8 mouse cellular contexts compared by ENCODE assay signal in genomic region chr10:93275212-93276136, GRCm38 (mm10). TPM values are rescaled to one million over a fixed set of nuclear protein-coding genes. Genes with fewer than 3 reads are reported as not detected.
DNase-seq lines count a peak whose midpoint lies in the region; ATAC-seq and TF ChIP-seq lines count a peak whose summit lies in the region.

No protein-coding gene starts in this region.

- WGBS in liver, postnatal 0 days (ENCODE audit: insufficient replicate concordance): 67% methylated on average over 25 of the region's 25 CpGs
- 63% methylated on average over 25 of the region's 25 CpGs for WGBS in embryonic facial prominence, embryonic 10.5 days
- 24% methylated on average over 25 of the region's 25 CpGs for WGBS in hindbrain, embryonic 14.5 days
- 54% methylated on average over 25 of the region's 25 CpGs for WGBS in limb, embryonic 10.5 days
- 54% methylated on average over 25 of the region's 25 CpGs for WGBS in small intestine, adult 2 months

- no peak for TF ChIP-seq EP300 in liver, postnatal 0 days (IDR thresholded peaks at IDR 0.05; ENCODE audit: low read depth)

- H3K4me2 ChIP-seq in liver, postnatal 0 days (ENCODE audit: low read depth, low read length): 0 out of 2 replicates have a peak overlapping the region, but pooled peaks have one; percentile 41
- peak overlapping the region; percentile 56 for H3K4me2 ChIP-seq in hindbrain, embryonic 14.5 days (replicated peaks)

- no peak overlapping the region for H3K4me3 ChIP-seq in liver, postnatal 0 days (ENCODE audit: low read depth, low read length)
- H3K4me3 ChIP-seq in embryonic facial prominence, embryonic 10.5 days: no peak overlapping the region
- H3K4me3 ChIP-seq in hindbrain, embryonic 14.5 days (replicated peaks; ENCODE audit: low read length): peak overlapping the region; percentile 35
- no peak overlapping the region for H3K4me3 ChIP-seq in limb, embryonic 10.5 days
- peak overlapping the region; percentile 7; the same call in 1 of the 2 replicates for H3K4me3 ChIP-seq in small intestine, adult 2 months (ENCODE audit: low read depth, low read length)

- no peak overlapping the region for H3K27ac ChIP-seq in liver, postnatal 0 days (ENCODE audit: low read depth)
- peak overlapping the region; percentile 57 for H3K27ac ChIP-seq in embryonic facial prominence, embryonic 10.5 days (replicated peaks)
- peak overlapping the region; percentile 87 for H3K27ac ChIP-seq in hindbrain, embryonic 14.5 days
- H3K27ac ChIP-seq in limb, embryonic 10.5 days: 0 out of 2 replicates have a peak overlapping the region, but pooled peaks have one; percentile 1
- peak overlapping the region; percentile 60 for H3K27ac ChIP-seq in small intestine, adult 2 months (ENCODE audit: insufficient read depth, low read depth, low read length)

- no peak for ATAC-seq in liver, postnatal 0 days
- peak; percentile 90 for ATAC-seq in hindbrain, embryonic 14.5 days (ENCODE audit: low FRiP score)
- no peak for ATAC-seq in monocyte, adult 5-6 weeks (replicated peaks; ENCODE audit: insufficient number of reproducible peaks, low FRiP score, low TSS enrichment, poor library complexity, severe bottlenecking)

- TF ChIP-seq POLR2A in small intestine, adult 2 months (IDR thresholded peaks at IDR 0.05; ENCODE audit: low read depth, low read length): no peak

- H3K4me1 ChIP-seq in liver, postnatal 0 days (ENCODE audit: insufficient read depth): 0 out of 2 replicates have a peak, but pooled peaks cover 5% of the 10 kb centered on the region
- H3K4me1 ChIP-seq in embryonic facial prominence, embryonic 10.5 days: peaks cover 44% of the 10 kb centered on the region
- peaks cover 22% of the 10 kb centered on the region for H3K4me1 ChIP-seq in hindbrain, embryonic 14.5 days (replicated peaks; ENCODE audit: control insufficient read depth, insufficient read depth, low read length)
- peaks cover 43% of the 10 kb centered on the region for H3K4me1 ChIP-seq in limb, embryonic 10.5 days
- H3K4me1 ChIP-seq in small intestine, adult 2 months (ENCODE audit: control insufficient read depth, insufficient read depth, insufficient read length, low read length): peaks cover 23% of the 10 kb centered on the region

- H3K27me3 ChIP-seq in liver, postnatal 0 days (ENCODE audit: insufficient read depth, low read length): no peaks in the 10 kb centered on the region
- no peaks in the 10 kb centered on the region for H3K27me3 ChIP-seq in embryonic facial prominence, embryonic 10.5 days (replicated peaks; ENCODE audit: low read depth, poor library complexity, severe bottlenecking)
- H3K27me3 ChIP-seq in hindbrain, embryonic 14.5 days (ENCODE audit: control insufficient read depth, insufficient read depth, low read length): no peaks in the 10 kb centered on the region
- no peaks in the 10 kb centered on the region for H3K27me3 ChIP-seq in limb, embryonic 10.5 days (ENCODE audit: low read depth, poor library complexity, severe bottlenecking)
- no peaks in the 10 kb centered on the region for H3K27me3 ChIP-seq in small intestine, adult 2 months (ENCODE audit: control insufficient read depth, insufficient read depth, low read length)

- no peaks in the 10 kb centered on the region for H3K9me3 ChIP-seq in liver, postnatal 0 days (ENCODE audit: low read length)
- no peaks in the 10 kb centered on the region for H3K9me3 ChIP-seq in embryonic facial prominence, embryonic 10.5 days
- no peaks in the 10 kb centered on the region for H3K9me3 ChIP-seq in hindbrain, embryonic 14.5 days (ENCODE audit: control insufficient read depth, low read length)
- no peaks in the 10 kb centered on the region for H3K9me3 ChIP-seq in limb, embryonic 10.5 days (replicated peaks)

- no peak for TF ChIP-seq CTCF in liver, postnatal 0 days (IDR thresholded peaks at IDR 0.05; ENCODE audit: low read depth)
- no peak for TF ChIP-seq CTCF in small intestine, adult 2 months (IDR thresholded peaks at IDR 0.05; ENCODE audit: extremely low read depth, insufficient read length, insufficient replicate concordance, low read depth, low read length)

- DNase-seq in liver, postnatal 0 days: no peak
- DNase-seq in liver: no peak
- no peak for DNase-seq in embryonic facial prominence, embryonic 10.5 days (ENCODE audit: low spot score)
- peak; percentile 76 for DNase-seq in hindbrain, embryonic 14.5 days (ENCODE audit: low spot score)
- no peak for DNase-seq in limb, embryonic 10.5 days (ENCODE audit: low spot score)
- DNase-seq in thymus, postnatal 36 days: no peak

- H3K9ac ChIP-seq in liver, postnatal 0 days (replicated peaks): no peak overlapping the region
- H3K9ac ChIP-seq in hindbrain, embryonic 14.5 days: peak overlapping the region; percentile 60

- H3K36me3 ChIP-seq in liver, postnatal 0 days (replicated peaks; ENCODE audit: insufficient read depth, low read length): no peaks in the 10 kb centered on the region
- peaks cover 73% of the 10 kb centered on the region for H3K36me3 ChIP-seq in embryonic facial prominence, embryonic 10.5 days (replicated peaks)
- H3K36me3 ChIP-seq in hindbrain, embryonic 14.5 days (replicated peaks; ENCODE audit: control insufficient read depth, insufficient read depth): no peaks in the 10 kb centered on the region
- H3K36me3 ChIP-seq in limb, embryonic 10.5 days: peaks cover 86% of the 10 kb centered on the region
- no peaks in the 10 kb centered on the region for H3K36me3 ChIP-seq in small intestine, adult 2 months (ENCODE audit: control insufficient read depth, insufficient read depth, low read length)

RNA-seq across cellular contexts. Expression of gene Elk3, which starts 35.5 kb away (rescaled TPM):
- polyA plus RNA-seq in liver, postnatal 0 days (2015; fragmentation: Nextera tagmentation; extraction: Ambion mirVana): 6.2 and 7.9 TPM in 2 replicates
- 25.3 and 30.6 TPM in 2 replicates for polyA plus RNA-seq in embryonic facial prominence, embryonic 10.5 days (2016; fragmentation: Nextera tagmentation; extraction: Ambion mirVana)
- 7.9 and 11.3 TPM in 2 replicates for polyA plus RNA-seq in hindbrain, embryonic 14.5 days (2014; fragmentation: Nextera tagmentation; extraction: Ambion mirVana)
- 34.0 and 36.0 TPM in 2 replicates for polyA plus RNA-seq in limb, embryonic 10.5 days (2016; fragmentation: Nextera tagmentation; extraction: Ambion mirVana)
- 9.8 and 10.8 TPM in 2 replicates for polyA plus RNA-seq in small intestine, adult 2 months (2012; rRNA removed)
- total RNA-seq in monocyte, adult 5-6 weeks (2017): 46.4 to 62.2 TPM (median 61.7 TPM) in 3 replicates

Comparison
In these comparisons a context has a peak if more than half of its experiments do, and no peak if none do; other contexts are left out.
1. H3K4me3 ChIP-seq: peak in hindbrain, embryonic 14.5 days (single experiment) and small intestine, adult 2 months (single experiment); none in liver, postnatal 0 days (single experiment), embryonic facial prominence, embryonic 10.5 days (single experiment) and limb, embryonic 10.5 days (single experiment).